Mouse (Mus musculus): ENCODE data around the gene Rrp9. TPM values are rescaled to one million over a fixed set of nuclear protein-coding genes. Genes with fewer than 3 reads are reported as not detected.

The Rrp9 gene
- polyA plus RNA-seq, 1 experiment from 2014 or later: 23.3 TPM

DNA sequence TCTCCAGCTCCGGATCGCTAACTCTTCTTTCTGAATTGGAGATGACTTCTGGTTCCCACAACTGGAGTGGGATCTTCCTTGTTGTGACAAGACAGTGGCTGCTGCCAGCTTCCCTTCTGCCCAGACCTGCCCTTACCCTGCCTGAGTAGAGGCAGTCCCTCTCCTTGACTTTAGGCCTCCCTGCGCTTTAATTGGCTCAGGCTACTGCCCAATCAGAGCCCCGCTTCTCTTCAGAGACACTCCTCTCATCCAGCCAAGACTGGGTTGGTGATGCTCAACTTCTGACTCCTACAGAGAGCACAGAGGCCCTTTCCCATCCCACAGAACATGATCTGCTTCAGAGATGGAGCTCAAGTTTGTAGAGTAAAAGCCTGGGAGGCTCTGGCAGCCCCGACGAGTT, 28.5 kb downstream of the Rrp9 start:
- WGBS: 71% methylated on average over 6 of the region's 6 CpGs
- TF ChIP-seq EP300 (optimal IDR thresholded peaks at IDR 0.05) (no peak), CTCF (IDR thresholded peaks at IDR 0.05; ENCODE audit: low read depth) (no peak)
- Histone ChIP-seq H3K36me3 (ENCODE audit: control insufficient read depth, insufficient read depth, low read length) (no peaks in the 10 kb centered on the region), H3K4me1 (replicated peaks; ENCODE audit: control insufficient read depth, insufficient read depth) (no peaks in the 10 kb centered on the region), H3K4me2 (replicated peaks; ENCODE audit: low read depth) (no peak overlapping the region), H3K27ac (replicated peaks) (no peak overlapping the region), H3K27me3 (ENCODE audit: control insufficient read depth, insufficient read depth, low read length) (no peaks in the 10 kb centered on the region), H3K4me3 (ENCODE audit: low read depth, low read length) (no peak overlapping the region), H3K9ac (ENCODE audit: low read length) (no peak overlapping the region), H3K9me3 (ENCODE audit: control insufficient read depth, low read length) (no peaks in the 10 kb centered on the region)
- DNase-seq (ENCODE audit: low spot score) (no peak), ATAC-seq (ENCODE audit: low FRiP score, low TSS enrichment) (no peak)

DNA sequence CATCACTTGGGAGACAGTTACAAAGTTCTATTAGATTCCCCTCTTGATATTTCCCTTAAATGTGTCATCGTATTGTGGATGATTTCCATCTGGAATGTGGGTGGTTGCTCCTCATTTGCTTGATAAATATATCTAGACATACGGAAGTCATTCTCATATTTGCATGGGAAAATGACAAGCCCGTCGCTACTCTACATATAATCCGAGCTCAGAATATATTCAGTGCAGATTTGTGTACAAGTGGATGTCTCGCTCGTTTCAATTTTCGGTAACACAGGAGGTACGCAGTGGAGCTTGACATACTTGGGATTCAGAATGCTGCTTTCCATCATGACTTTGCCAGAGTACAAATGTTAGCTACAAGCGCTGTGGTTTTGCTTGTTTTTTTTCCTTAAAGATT, 33.6 kb downstream of the Rrp9 start:
- WGBS: 91% methylated on average over 10 of the region's 10 CpGs
- no peak overlapping the region for H3K4me2 ChIP-seq (replicated peaks; ENCODE audit: low read depth)
- no peak overlapping the region for H3K27ac ChIP-seq (replicated peaks)
- TF ChIP-seq EP300 (optimal IDR thresholded peaks at IDR 0.05) (no peak), CTCF (IDR thresholded peaks at IDR 0.05; ENCODE audit: low read depth) (no peak)
- no peak overlapping the region for H3K9ac ChIP-seq (ENCODE audit: low read length)
- DNase-seq (ENCODE audit: low spot score) (no peak), ATAC-seq (ENCODE audit: low FRiP score, low TSS enrichment) (no peak)
- H3K4me3 ChIP-seq (ENCODE audit: low read depth, low read length): no peak overlapping the region
- H3K36me3 ChIP-seq (ENCODE audit: control insufficient read depth, insufficient read depth, low read length): no peaks in the 10 kb centered on the region
- H3K27me3 ChIP-seq (ENCODE audit: control insufficient read depth, insufficient read depth, low read length): no peaks in the 10 kb centered on the region
- H3K4me1 ChIP-seq (replicated peaks; ENCODE audit: control insufficient read depth, insufficient read depth): no peaks in the 10 kb centered on the region
- H3K9me3 ChIP-seq (ENCODE audit: control insufficient read depth, low read length): no peaks in the 10 kb centered on the region

DNA sequence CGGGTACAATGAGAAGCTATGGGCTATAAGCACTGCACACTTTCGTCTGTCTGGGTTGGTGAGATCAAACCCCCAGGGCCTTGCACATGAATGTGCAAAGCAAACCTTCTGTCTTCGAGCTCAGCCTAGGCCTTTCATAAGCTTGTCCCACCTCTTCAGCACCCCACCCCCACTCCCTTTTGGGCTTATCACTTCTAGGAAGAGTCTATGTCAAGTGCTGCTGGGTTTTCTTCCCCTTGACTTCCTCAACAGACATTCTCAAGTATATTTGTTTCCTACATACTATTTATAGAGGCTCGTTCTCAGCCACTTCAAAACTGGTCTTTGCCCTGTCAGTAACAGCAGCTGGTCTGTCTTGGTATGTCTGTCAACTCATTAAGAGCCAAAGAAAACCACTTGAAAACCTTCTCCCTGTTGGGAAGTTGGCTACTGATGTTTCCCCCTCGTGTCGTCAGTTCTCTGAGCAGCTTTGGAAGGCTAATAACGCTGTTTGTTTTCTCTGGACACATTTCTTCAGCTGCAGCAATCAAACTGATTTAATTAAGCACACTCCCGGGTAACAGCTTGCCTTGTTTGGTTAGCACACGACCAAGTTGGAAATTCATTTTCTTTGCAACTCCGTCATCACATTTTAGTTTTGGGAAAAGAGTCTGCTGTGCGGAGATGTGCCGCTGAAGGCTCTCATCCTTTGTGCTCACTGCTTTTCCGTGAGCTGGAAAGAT, 37.1 kb downstream of the Rrp9 start:
- H3K27me3 ChIP-seq (ENCODE audit: control insufficient read depth, insufficient read depth, low read length): no peaks in the 10 kb centered on the region
- 59% methylated on average over 13 of the region's 13 CpGs for WGBS
- no peak overlapping the region for H3K4me2 ChIP-seq (replicated peaks; ENCODE audit: low read depth)
- no peak for DNase-seq (ENCODE audit: low spot score)
- H3K9ac ChIP-seq (ENCODE audit: low read length): no peak overlapping the region
- no peak for TF ChIP-seq EP300 (optimal IDR thresholded peaks at IDR 0.05)
- TF ChIP-seq CTCF (IDR thresholded peaks at IDR 0.05; ENCODE audit: low read depth): no peak
- ATAC-seq (ENCODE audit: low FRiP score, low TSS enrichment): no peak
- H3K4me1 ChIP-seq (replicated peaks; ENCODE audit: control insufficient read depth, insufficient read depth): no peaks in the 10 kb centered on the region
- H3K27ac ChIP-seq (replicated peaks): no peak overlapping the region
- no peak overlapping the region for H3K4me3 ChIP-seq (ENCODE audit: low read depth, low read length)
- no peaks in the 10 kb centered on the region for H3K36me3 ChIP-seq (ENCODE audit: control insufficient read depth, insufficient read depth, low read length)
- H3K9me3 ChIP-seq (ENCODE audit: control insufficient read depth, low read length): no peaks in the 10 kb centered on the region

DNA sequence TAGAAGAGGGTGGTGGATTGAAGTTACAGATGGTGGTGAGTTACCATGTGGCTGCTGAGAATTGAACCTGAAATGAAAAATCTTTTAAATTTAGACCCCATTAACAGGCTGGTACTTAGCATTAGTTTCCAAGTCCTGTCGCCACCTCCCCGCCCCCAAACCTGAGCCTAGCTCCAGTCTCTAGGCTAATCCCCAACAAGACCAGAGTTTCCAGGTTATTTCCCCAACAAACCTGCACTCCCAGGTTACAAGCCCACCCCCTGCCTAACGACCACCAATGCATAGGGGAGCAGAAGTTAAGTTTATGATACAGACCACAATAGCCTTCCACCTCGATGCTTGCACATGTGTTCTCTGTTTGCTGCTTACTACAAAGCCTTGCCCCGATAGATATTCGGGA, 37.8 kb downstream of the Rrp9 start:
- TF ChIP-seq CTCF (IDR thresholded peaks at IDR 0.05; ENCODE audit: low read depth) (no peak), EP300 (optimal IDR thresholded peaks at IDR 0.05) (no peak)
- whole genome bisulfite sequencing: 78% methylated on average over 6 of the region's 6 CpGs
- H3K9ac ChIP-seq (ENCODE audit: low read length): no peak overlapping the region
- DNase-seq (ENCODE audit: low spot score) (no peak), ATAC-seq (ENCODE audit: low FRiP score, low TSS enrichment) (no peak)
- H3K36me3 ChIP-seq (ENCODE audit: control insufficient read depth, insufficient read depth, low read length): no peaks in the 10 kb centered on the region
- H3K27me3 ChIP-seq (ENCODE audit: control insufficient read depth, insufficient read depth, low read length): no peaks in the 10 kb centered on the region
- H3K4me2 ChIP-seq (replicated peaks; ENCODE audit: low read depth): no peak overlapping the region
- no peak overlapping the region for H3K4me3 ChIP-seq (ENCODE audit: low read depth, low read length)
- no peaks in the 10 kb centered on the region for H3K9me3 ChIP-seq (ENCODE audit: control insufficient read depth, low read length)
- H3K4me1 ChIP-seq (replicated peaks; ENCODE audit: control insufficient read depth, insufficient read depth): no peaks in the 10 kb centered on the region
- no peak overlapping the region for H3K27ac ChIP-seq (replicated peaks)

DNA sequence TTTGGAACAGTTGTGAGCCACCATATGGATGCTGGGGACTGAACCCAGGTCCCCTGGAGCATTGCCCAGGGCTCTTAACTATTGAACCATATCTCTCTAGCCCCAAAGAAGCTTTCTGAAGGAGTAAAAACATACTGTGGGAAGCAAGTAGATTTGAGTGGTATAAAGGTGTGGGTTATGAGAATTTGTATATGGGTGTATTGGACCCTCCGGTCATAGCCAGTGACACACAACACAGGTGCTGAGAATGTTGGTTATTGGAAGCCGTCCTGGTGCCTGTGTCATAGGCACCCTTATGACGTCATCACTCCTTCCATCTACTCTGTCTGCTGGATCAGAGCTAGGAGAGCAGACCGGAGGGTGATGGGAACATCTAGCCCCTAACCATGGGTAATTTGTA, 38.5 kb downstream of the Rrp9 start, which contains the start of gene Iqcf5:
Gene Iqcf5, plus strand, starts transcription at position 301 of the 400 bp plus-strand sequence.
- H3K36me3 ChIP-seq (ENCODE audit: control insufficient read depth, insufficient read depth, low read length): no peaks in the 10 kb centered on the region
- H3K4me2 ChIP-seq (replicated peaks; ENCODE audit: low read depth): no peak within 1 kb of the TSS
- 84% methylated on average over 4 of the region's 4 CpGs for WGBS
- ATAC-seq (ENCODE audit: low FRiP score, low TSS enrichment) (no peak), DNase-seq (ENCODE audit: low spot score) (no peak)
- no peak within 1 kb of the TSS for H3K9ac ChIP-seq (ENCODE audit: low read length)
- no peak within 1 kb of the TSS for H3K27ac ChIP-seq (replicated peaks)
- no peak within 1 kb of the TSS for H3K4me3 ChIP-seq (ENCODE audit: low read depth, low read length)
- H3K9me3 ChIP-seq (ENCODE audit: control insufficient read depth, low read length): no peaks in the 10 kb centered on the region
- no peak for TF ChIP-seq CTCF (IDR thresholded peaks at IDR 0.05; ENCODE audit: low read depth)
- TF ChIP-seq EP300 (optimal IDR thresholded peaks at IDR 0.05): no peak
- no peaks in the 10 kb centered on the region for H3K27me3 ChIP-seq (ENCODE audit: control insufficient read depth, insufficient read depth, low read length)
- H3K4me1 ChIP-seq (replicated peaks; ENCODE audit: control insufficient read depth, insufficient read depth): no peaks in the 10 kb centered on the region

DNA sequence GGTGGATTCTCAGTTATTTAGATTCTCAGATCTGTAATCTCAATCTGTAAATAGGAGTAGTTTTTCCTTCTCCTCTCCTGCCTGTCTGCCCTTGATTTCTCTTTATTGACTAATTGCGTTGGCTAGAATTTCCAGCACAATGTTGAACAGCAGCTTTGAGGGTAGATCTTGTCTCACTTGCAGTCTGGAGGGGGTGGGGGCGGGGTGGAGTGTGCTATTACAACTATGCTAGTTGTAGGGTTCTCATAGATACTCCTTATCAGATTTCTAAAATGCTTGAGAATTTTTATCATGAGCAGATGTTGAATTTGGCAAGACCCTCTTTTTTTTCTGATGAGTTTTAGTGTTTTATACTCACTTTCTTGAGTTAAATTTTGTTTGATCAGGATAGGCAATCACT, 43.7 kb downstream of the Rrp9 start:
- WGBS: 64% methylated on average over 2 of the region's 2 CpGs
- no peak overlapping the region for H3K9ac ChIP-seq (ENCODE audit: low read length)
- no peak overlapping the region for H3K27ac ChIP-seq (replicated peaks)
- no peaks in the 10 kb centered on the region for H3K36me3 ChIP-seq (ENCODE audit: control insufficient read depth, insufficient read depth, low read length)
- no peaks in the 10 kb centered on the region for H3K4me1 ChIP-seq (replicated peaks; ENCODE audit: control insufficient read depth, insufficient read depth)
- no peak overlapping the region for H3K4me3 ChIP-seq (ENCODE audit: low read depth, low read length)
- no peak for DNase-seq (ENCODE audit: low spot score)
- H3K9me3 ChIP-seq (ENCODE audit: control insufficient read depth, low read length): no peaks in the 10 kb centered on the region
- H3K4me2 ChIP-seq (replicated peaks; ENCODE audit: low read depth): no peak overlapping the region
- ATAC-seq (ENCODE audit: low FRiP score, low TSS enrichment): no peak
- no peaks in the 10 kb centered on the region for H3K27me3 ChIP-seq (ENCODE audit: control insufficient read depth, insufficient read depth, low read length)
- TF ChIP-seq CTCF (IDR thresholded peaks at IDR 0.05; ENCODE audit: low read depth): no peak
- no peak for TF ChIP-seq EP300 (optimal IDR thresholded peaks at IDR 0.05)

Measured in stomach, postnatal 0 days (tissue).